ENCODE assay signal across 24 mouse cellular contexts in the genomic region with DNA sequence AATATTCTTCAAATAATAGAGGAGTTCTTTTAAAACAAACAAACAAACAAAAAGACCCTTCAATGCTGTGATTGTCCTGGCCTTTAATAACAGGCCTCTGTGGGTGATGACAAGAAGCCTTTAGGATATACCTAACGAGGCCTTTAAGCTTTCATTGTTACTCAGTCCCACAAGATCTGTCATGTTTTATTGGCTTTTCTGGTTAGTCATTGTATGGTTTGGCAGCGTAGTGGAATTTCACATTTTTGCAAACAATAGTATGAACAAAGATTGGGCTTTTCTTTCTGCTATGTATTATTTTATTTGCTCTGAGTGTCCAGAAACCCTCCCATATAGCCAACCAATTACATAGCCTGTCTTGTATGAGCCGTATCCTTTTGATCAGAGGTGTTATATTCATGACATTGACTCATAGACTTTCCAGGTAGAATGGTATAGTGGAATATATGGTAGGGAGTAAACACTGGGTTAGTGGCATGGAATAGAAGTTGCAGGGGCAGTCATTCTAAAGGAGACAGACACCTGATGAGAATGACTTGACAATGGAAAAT.
DNase-seq lines count a peak whose midpoint lies in the region; ATAC-seq and TF ChIP-seq lines count a peak whose summit lies in the region.
"Had no signal": no experiment of that assay in that cellular context is flagged by ENCODE, and none has a peak within 500 bp of the region (broad histone marks: within the 10 kb centered on the region; RNA-seq: fewer than 3 reads in every experiment).

No protein-coding gene starts in this region.

- WGBS in stomach, postnatal 0 days, result 56% methylated on average over 3 of the region's 3 CpGs

- H3K36me3 ChIP-seq in stomach, postnatal 0 days (ENCODE audit: control insufficient read depth, insufficient read depth, low read length), result no peaks in the 10 kb centered on the region
- H3K36me3 ChIP-seq: embryonic facial prominence, embryonic 15.5 days; hindbrain, embryonic 10.5 days; hindbrain, embryonic 13.5 days; intestine, embryonic 15.5 days had no signal

- no peaks in the 10 kb centered on the region for H3K27me3 ChIP-seq in stomach, postnatal 0 days (ENCODE audit: control insufficient read depth, insufficient read depth, low read length)
- H3K27me3 ChIP-seq: embryonic facial prominence, embryonic 15.5 days; hindbrain, embryonic 13.5 days; intestine, embryonic 15.5 days had no signal

- H3K9me3 ChIP-seq in stomach, postnatal 0 days (ENCODE audit: control insufficient read depth, low read length), result no peaks in the 10 kb centered on the region
- H3K9me3 ChIP-seq: embryonic facial prominence, embryonic 15.5 days; hindbrain, embryonic 10.5 days; hindbrain, embryonic 13.5 days; intestine, embryonic 15.5 days had no signal

- TF ChIP-seq CTCF in stomach, postnatal 0 days (IDR thresholded peaks at IDR 0.05; ENCODE audit: low read depth), result no peak

- H3K4me3 ChIP-seq in stomach, postnatal 0 days (ENCODE audit: low read depth, low read length), result no peak overlapping the region
- H3K4me3 ChIP-seq: embryonic facial prominence, embryonic 15.5 days; hindbrain, embryonic 10.5 days; hindbrain, embryonic 13.5 days; intestine, embryonic 15.5 days had no signal

- TF ChIP-seq EP300 in stomach, postnatal 0 days (optimal IDR thresholded peaks at IDR 0.05), result no peak

- no peak overlapping the region for H3K9ac ChIP-seq in stomach, postnatal 0 days (ENCODE audit: low read length)
- H3K9ac ChIP-seq: embryonic facial prominence, embryonic 15.5 days; forebrain, postnatal 0 days; hindbrain, embryonic 13.5 days; intestine, embryonic 15.5 days had no signal

- H3K4me1 ChIP-seq in stomach, postnatal 0 days (replicated peaks; ENCODE audit: control insufficient read depth, insufficient read depth), result no peaks in the 10 kb centered on the region
- H3K4me1 ChIP-seq: intestine, embryonic 15.5 days had no signal

- intact Hi-C loops in heart, postnatal 25 days (cut with DNase I), result no loop called here

- DNase-seq in heart, adult 11 months, result peak; percentile 12
- DNase-seq in heart, postnatal 25 days (ENCODE audit: low spot score), result no peak
- DNase-seq in NIH3T3 (ENCODE audit: low read depth), result peak; percentile 64
- no peak for DNase-seq in stomach, postnatal 0 days (ENCODE audit: low spot score)
- DNase-seq in lung, postnatal 10 days, result no peak
- no peak for DNase-seq in layer of hippocampus, adult 9-11 months
- DNase-seq: adrenal gland, adult 2 months; adrenal gland, postnatal 14 days; cerebellum, adult 11 months; cerebellum, adult 2 months; cerebellum, adult 9-11 months; cerebellum, postnatal 25 days; embryo, embryonic 11 days; forebrain, postnatal 0 days; gastrocnemius, postnatal 25 days; heart, postnatal 36 days; kidney, adult 11 months had no signal

- no peak overlapping the region for H3K27ac ChIP-seq in stomach, postnatal 0 days (replicated peaks)
- H3K27ac ChIP-seq: embryonic facial prominence, embryonic 15.5 days; hindbrain, embryonic 10.5 days; hindbrain, embryonic 13.5 days; intestine, embryonic 15.5 days had no signal

- no peak overlapping the region for H3K4me2 ChIP-seq in stomach, postnatal 0 days (replicated peaks; ENCODE audit: low read depth)
- H3K4me2 ChIP-seq: embryonic facial prominence, embryonic 15.5 days; heart, embryonic 11.5 days; hindbrain, embryonic 13.5 days; intestine, embryonic 15.5 days had no signal

- ATAC-seq in stomach, postnatal 0 days (ENCODE audit: low FRiP score, low TSS enrichment), result peak; percentile 69; the same call in 1 of the 2 replicates
- ATAC-seq: forebrain, embryonic 14.5 days; forebrain, postnatal 0 days; hindbrain, embryonic 16.5 days; intestine, embryonic 15.5 days had no signal

Comparison
In these comparisons a context has a peak if more than half of its experiments do, and no peak if none do; other contexts are left out.
1. DNase-seq: peak in heart, adult 11 months (single experiment) and NIH3T3 (single experiment); none in heart, postnatal 25 days (single experiment), stomach, postnatal 0 days (single experiment), lung, postnatal 10 days (single experiment) and layer of hippocampus, adult 9-11 months (single experiment).